Mouse (Mus musculus): ENCODE results near the gene Ccdc92b.
A peak's percentile ranks its signal among the peaks of the same experiment; 100 is the strongest.
"Not testable (repeated sequence)": the region's sequence is repeated elsewhere in the genome, so short reads cannot be mapped to it uniquely, and the experiment has no call there.

Gene Ccdc92b

GRCm38 (mm10) chr11:74619201-74619955 is at the start of gene Ccdc92b:
Ccdc92b (plus strand) TSS chr11:74619605.
- peak; percentile 27 for DNase-seq (ENCODE audit: extremely low read depth, insufficient read length, low spot score)

- no peak for DNase-seq (ENCODE audit: extremely low read depth, insufficient read length, low spot score)
Observed at GRCm38 (mm10) chr11:74569735-74570134, 49.7 kb upstream of the Ccdc92b start.

GRCm38 (mm10) chr11:74572459-74573061 is 46.8 kb upstream of the Ccdc92b start:
- peak; percentile 59 for DNase-seq (ENCODE audit: extremely low read depth, insufficient read length, low spot score)

GRCm38 (mm10) chr11:74574768-74575434 is 44.5 kb upstream of the Ccdc92b start:
- no peak for DNase-seq (ENCODE audit: extremely low read depth, insufficient read length, low spot score)

GRCm38 (mm10) chr11:74575940-74576339 is 43.5 kb upstream of the Ccdc92b start:
- DNase-seq (ENCODE audit: extremely low read depth, insufficient read length, low spot score): no peak

GRCm38 (mm10) chr11:74577068-74577467 is 42.3 kb upstream of the Ccdc92b start:
- DNase-seq (ENCODE audit: extremely low read depth, insufficient read length, low spot score): no peak

GRCm38 (mm10) chr11:74581333-74581732 is 38.1 kb upstream of the Ccdc92b start:
- DNase-seq (ENCODE audit: extremely low read depth, insufficient read length, low spot score): not testable (repeated sequence)

- no peak for DNase-seq (ENCODE audit: extremely low read depth, insufficient read length, low spot score)
Observed at GRCm38 (mm10) chr11:74582464-74582863, 36.9 kb upstream of the Ccdc92b start.

- DNase-seq (ENCODE audit: extremely low read depth, insufficient read length, low spot score): no peak
Observed at GRCm38 (mm10) chr11:74583824-74584349, 35.5 kb upstream of the Ccdc92b start.

GRCm38 (mm10) chr11:74584946-74585723 is 34.3 kb upstream of the Ccdc92b start:
- DNase-seq (ENCODE audit: extremely low read depth, insufficient read length, low spot score): no peak

- no peak for DNase-seq (ENCODE audit: extremely low read depth, insufficient read length, low spot score)
Observed at GRCm38 (mm10) chr11:74586401-74586800, 33.0 kb upstream of the Ccdc92b start.

GRCm38 (mm10) chr11:74589401-74590238 is 29.8 kb upstream of the Ccdc92b start:
- no peak for DNase-seq (ENCODE audit: extremely low read depth, insufficient read length, low spot score)

- DNase-seq (ENCODE audit: extremely low read depth, insufficient read length, low spot score): no peak
Observed at GRCm38 (mm10) chr11:74590239-74590596, 29.2 kb upstream of the Ccdc92b start.

- no peak for DNase-seq (ENCODE audit: extremely low read depth, insufficient read length, low spot score)
Observed at GRCm38 (mm10) chr11:74590691-74591090, 28.7 kb upstream of the Ccdc92b start.

- no peak for DNase-seq (ENCODE audit: extremely low read depth, insufficient read length, low spot score)
Observed at GRCm38 (mm10) chr11:74592246-74592645, 27.2 kb upstream of the Ccdc92b start.

- no peak for DNase-seq (ENCODE audit: extremely low read depth, insufficient read length, low spot score)
Observed at GRCm38 (mm10) chr11:74597283-74597989, 22.0 kb upstream of the Ccdc92b start.

- DNase-seq (ENCODE audit: extremely low read depth, insufficient read length, low spot score): no peak
Observed at GRCm38 (mm10) chr11:74597990-74598337, 21.4 kb upstream of the Ccdc92b start.

- no peak for DNase-seq (ENCODE audit: extremely low read depth, insufficient read length, low spot score)
Observed at GRCm38 (mm10) chr11:74602286-74602685, 17.1 kb upstream of the Ccdc92b start.

GRCm38 (mm10) chr11:74610068-74610467 is 9.3 kb upstream of the Ccdc92b start:
- DNase-seq (ENCODE audit: extremely low read depth, insufficient read length, low spot score): no peak
